ENCODE assay signal across 23 mouse cellular contexts in genomic region chr16:84629868-84630267, GRCm38 (mm10).
A peak's percentile ranks its signal among the peaks of the same experiment; 100 is the strongest.
DNase-seq lines count a peak whose midpoint lies in the region; ATAC-seq and TF ChIP-seq lines count a peak whose summit lies in the region.
"Had no signal": no experiment of that assay in that cellular context is flagged by ENCODE, and none has a peak within 500 bp of the region (broad histone marks: within the 10 kb centered on the region; RNA-seq: fewer than 3 reads in every experiment).

No protein-coding gene starts in this region.

- no peak overlapping the region for H3K27ac ChIP-seq in neural tube, embryonic 13.5 days (replicated peaks)
- H3K27ac ChIP-seq in neural tube, embryonic 14.5 days (ENCODE audit: low read depth, low read length) = no peak overlapping the region
- 0 out of 2 replicates have a peak overlapping the region, but pooled peaks have one; percentile 13 for H3K27ac ChIP-seq in neural tube, embryonic 15.5 days (replicated peaks)

- TF ChIP-seq POLR2A in brain, embryonic 14.5 days (IDR thresholded peaks at IDR 0.05; ENCODE audit: borderline replicate concordance, extremely low read depth, insufficient read depth, insufficient read length, poor library complexity, severe bottlenecking) = no peak

- peak; percentile 63; the same call in 1 of the 2 replicates for ATAC-seq in neural tube, embryonic 13.5 days (ENCODE audit: low read depth)
- ATAC-seq in neural tube, embryonic 14.5 days (ENCODE audit: low read depth) = peak; percentile 58; the same call in 1 of the 2 replicates
- ATAC-seq in neural tube, embryonic 15.5 days (ENCODE audit: low FRiP score) = peak; percentile 86
- ATAC-seq in erythroid progenitor cell, adult 5-6 weeks (replicated peaks; ENCODE audit: low FRiP score, poor library complexity, severe bottlenecking) = no peak
- ATAC-seq: activated CD4-positive, CD25-positive, alpha-beta regulatory T cell, adult 4 months; CD4-positive, CD25-positive, alpha-beta regulatory T cell, adult 4 months; Patski had no signal

- no peak for DNase-seq in neural tube, embryonic 10.5 days (ENCODE audit: extremely low spot score, low spot score)
- peak; percentile 3 for DNase-seq in brain, embryonic 14.5 days (ENCODE audit: low read depth)
- DNase-seq in heart, postnatal 4 days = no peak
- DNase-seq in lung, postnatal 36 days = no peak
- DNase-seq: adrenal gland, adult 2 months; adrenal gland, adult 8-10 months; adrenal gland, postnatal 10 days; adrenal gland, postnatal 14 days; adrenal gland, postnatal 25 days; adrenal gland, postnatal 36 days; B cell, adult 2 months; cerebellum, adult 11 months; cerebellum, adult 11-12 months; cerebellum, adult 18-20 months had no signal

- no peak overlapping the region for H3K4me3 ChIP-seq in neural tube, embryonic 13.5 days
- no peak overlapping the region for H3K4me3 ChIP-seq in neural tube, embryonic 14.5 days (ENCODE audit: low read depth, low read length)
- H3K4me3 ChIP-seq in neural tube, embryonic 15.5 days (replicated peaks) = no peak overlapping the region

- no peaks in the 10 kb centered on the region for H3K36me3 ChIP-seq in neural tube, embryonic 13.5 days
- H3K36me3 ChIP-seq in neural tube, embryonic 14.5 days (ENCODE audit: control insufficient read depth, insufficient read depth, low read length) = no peaks in the 10 kb centered on the region
- no peaks in the 10 kb centered on the region for H3K36me3 ChIP-seq in neural tube, embryonic 15.5 days
- H3K36me3 ChIP-seq: G1E had no signal

- TF ChIP-seq CTCF in brain, embryonic 14.5 days (IDR thresholded peaks at IDR 0.05; ENCODE audit: borderline replicate concordance, extremely low read depth, insufficient read depth, insufficient read length) = no peak

- H3K4me1 ChIP-seq in neural tube, embryonic 13.5 days (replicated peaks) = no peaks in the 10 kb centered on the region
- no peaks in the 10 kb centered on the region for H3K4me1 ChIP-seq in neural tube, embryonic 14.5 days (ENCODE audit: control insufficient read depth, insufficient read depth, low read length)
- H3K4me1 ChIP-seq in neural tube, embryonic 15.5 days = no peaks in the 10 kb centered on the region

- H3K9ac ChIP-seq in neural tube, embryonic 13.5 days = no peak overlapping the region
- no peak overlapping the region for H3K9ac ChIP-seq in neural tube, embryonic 14.5 days (replicated peaks; ENCODE audit: low read depth, low read length)
- H3K9ac ChIP-seq in neural tube, embryonic 15.5 days (replicated peaks) = no peak overlapping the region

- H3K27me3 ChIP-seq in neural tube, embryonic 13.5 days = no peaks in the 10 kb centered on the region
- no peaks in the 10 kb centered on the region for H3K27me3 ChIP-seq in neural tube, embryonic 14.5 days (ENCODE audit: control insufficient read depth, insufficient read depth, low read length)
- H3K27me3 ChIP-seq in neural tube, embryonic 15.5 days (replicated peaks) = no peaks in the 10 kb centered on the region
- H3K27me3 ChIP-seq: CH12.LX had no signal

- no peak overlapping the region for H3K4me2 ChIP-seq in neural tube, embryonic 13.5 days
- H3K4me2 ChIP-seq in neural tube, embryonic 14.5 days (ENCODE audit: low read depth, low read length) = no peak overlapping the region
- H3K4me2 ChIP-seq in neural tube, embryonic 15.5 days = no peak overlapping the region

- 44% methylated on average over 1 of the region's 1 CpGs for WGBS in neural tube, embryonic 13.5 days
- 27% methylated on average over 1 of the region's 1 CpGs for WGBS in neural tube, embryonic 14.5 days
- 28% methylated on average over 1 of the region's 1 CpGs for WGBS in neural tube, embryonic 15.5 days

- no peaks in the 10 kb centered on the region for H3K9me3 ChIP-seq in neural tube, embryonic 13.5 days
- H3K9me3 ChIP-seq in neural tube, embryonic 14.5 days (ENCODE audit: control insufficient read depth, low read length) = no peaks in the 10 kb centered on the region
- H3K9me3 ChIP-seq in neural tube, embryonic 15.5 days (replicated peaks) = no peaks in the 10 kb centered on the region
